Mouse (Mus musculus): ENCODE results near the gene Ntng1. TPM values are rescaled to one million over a fixed set of nuclear protein-coding genes. Genes with fewer than 3 reads are reported as not detected.

Ntng1 gene
- polyA plus RNA-seq, 1 experiment: 0.09 TPM

GRCm38 (mm10) chr3:109846660-109847059 lies 297.2 kb downstream of the Ntng1 start:
- Histone ChIP-seq H3K4me1 (ENCODE audit: control insufficient read depth, insufficient read depth, insufficient read length, low read length) (no peaks in the 10 kb centered on the region), H3K27ac (ENCODE audit: insufficient read depth, low read depth, low read length) (no peak overlapping the region), H3K4me3 (ENCODE audit: low read depth, low read length) (no peak overlapping the region), H3K27me3 (ENCODE audit: control insufficient read depth, insufficient read depth, low read length) (no peaks in the 10 kb centered on the region), H3K36me3 (ENCODE audit: control insufficient read depth, insufficient read depth, low read length) (no peaks in the 10 kb centered on the region)
- WGBS: 78% methylated on average over 4 of the region's 4 CpGs
- no peak for TF ChIP-seq CTCF (IDR thresholded peaks at IDR 0.05; ENCODE audit: extremely low read depth, insufficient read length, insufficient replicate concordance, low read depth, low read length)
- no peak for TF ChIP-seq POLR2A (IDR thresholded peaks at IDR 0.05; ENCODE audit: low read depth, low read length)

GRCm38 (mm10) chr3:109825806-109826205 lies 318.0 kb downstream of the Ntng1 start:
- H3K27me3 ChIP-seq (ENCODE audit: control insufficient read depth, insufficient read depth, low read length): no peaks in the 10 kb centered on the region
- no peaks in the 10 kb centered on the region for H3K36me3 ChIP-seq (ENCODE audit: control insufficient read depth, insufficient read depth, low read length)
- no peaks in the 10 kb centered on the region for H3K4me1 ChIP-seq (ENCODE audit: control insufficient read depth, insufficient read depth, insufficient read length, low read length)
- WGBS: 86% methylated on average over 1 of the region's 1 CpGs
- no peak overlapping the region for H3K27ac ChIP-seq (ENCODE audit: insufficient read depth, low read depth, low read length)
- no peak for TF ChIP-seq CTCF (IDR thresholded peaks at IDR 0.05; ENCODE audit: extremely low read depth, insufficient read length, insufficient replicate concordance, low read depth, low read length)
- no peak for TF ChIP-seq POLR2A (IDR thresholded peaks at IDR 0.05; ENCODE audit: low read depth, low read length)
- H3K4me3 ChIP-seq (ENCODE audit: low read depth, low read length): no peak overlapping the region

GRCm38 (mm10) chr3:109822803-109823474 lies 320.9 kb downstream of the Ntng1 start:
- 69% methylated on average over 2 of the region's 2 CpGs for WGBS
- no peaks in the 10 kb centered on the region for H3K27me3 ChIP-seq (ENCODE audit: control insufficient read depth, insufficient read depth, low read length)
- no peak overlapping the region for H3K4me3 ChIP-seq (ENCODE audit: low read depth, low read length)
- no peak overlapping the region for H3K27ac ChIP-seq (ENCODE audit: insufficient read depth, low read depth, low read length)
- H3K36me3 ChIP-seq (ENCODE audit: control insufficient read depth, insufficient read depth, low read length): no peaks in the 10 kb centered on the region
- no peaks in the 10 kb centered on the region for H3K4me1 ChIP-seq (ENCODE audit: control insufficient read depth, insufficient read depth, insufficient read length, low read length)
- TF ChIP-seq POLR2A (IDR thresholded peaks at IDR 0.05; ENCODE audit: low read depth, low read length) (no peak), CTCF (IDR thresholded peaks at IDR 0.05; ENCODE audit: extremely low read depth, insufficient read length, insufficient replicate concordance, low read depth, low read length) (no peak)

GRCm38 (mm10) chr3:109818821-109819685 lies 324.8 kb downstream of the Ntng1 start:
- Histone ChIP-seq H3K36me3 (ENCODE audit: control insufficient read depth, insufficient read depth, low read length) (no peaks in the 10 kb centered on the region), H3K27ac (ENCODE audit: insufficient read depth, low read depth, low read length) (no peak overlapping the region), H3K27me3 (ENCODE audit: control insufficient read depth, insufficient read depth, low read length) (no peaks in the 10 kb centered on the region), H3K4me1 (ENCODE audit: control insufficient read depth, insufficient read depth, insufficient read length, low read length) (no peaks in the 10 kb centered on the region), H3K4me3 (ENCODE audit: low read depth, low read length) (no peak overlapping the region)
- TF ChIP-seq CTCF (IDR thresholded peaks at IDR 0.05; ENCODE audit: extremely low read depth, insufficient read length, insufficient replicate concordance, low read depth, low read length) (no peak), POLR2A (IDR thresholded peaks at IDR 0.05; ENCODE audit: low read depth, low read length) (no peak)
- 71% methylated on average over 2 of the region's 2 CpGs for WGBS

GRCm38 (mm10) chr3:109809065-109809464 lies 334.7 kb downstream of the Ntng1 start:
- Histone ChIP-seq H3K4me3 (ENCODE audit: low read depth, low read length) (no peak overlapping the region), H3K27ac (ENCODE audit: insufficient read depth, low read depth, low read length) (no peak overlapping the region), H3K36me3 (ENCODE audit: control insufficient read depth, insufficient read depth, low read length) (no peaks in the 10 kb centered on the region), H3K4me1 (ENCODE audit: control insufficient read depth, insufficient read depth, insufficient read length, low read length) (no peaks in the 10 kb centered on the region), H3K27me3 (ENCODE audit: control insufficient read depth, insufficient read depth, low read length) (no peaks in the 10 kb centered on the region)
- no peak for TF ChIP-seq CTCF (IDR thresholded peaks at IDR 0.05; ENCODE audit: extremely low read depth, insufficient read length, insufficient replicate concordance, low read depth, low read length)
- TF ChIP-seq POLR2A (IDR thresholded peaks at IDR 0.05; ENCODE audit: low read depth, low read length): no peak
- 92% methylated on average over 1 of the region's 1 CpGs for WGBS

- Histone ChIP-seq H3K27ac (ENCODE audit: insufficient read depth, low read depth, low read length) (no peak overlapping the region), H3K36me3 (ENCODE audit: control insufficient read depth, insufficient read depth, low read length) (no peaks in the 10 kb centered on the region), H3K27me3 (ENCODE audit: control insufficient read depth, insufficient read depth, low read length) (no peaks in the 10 kb centered on the region), H3K4me3 (ENCODE audit: low read depth, low read length) (no peak overlapping the region), H3K4me1 (ENCODE audit: control insufficient read depth, insufficient read depth, insufficient read length, low read length) (no peaks in the 10 kb centered on the region)
- TF ChIP-seq POLR2A (IDR thresholded peaks at IDR 0.05; ENCODE audit: low read depth, low read length) (no peak), CTCF (IDR thresholded peaks at IDR 0.05; ENCODE audit: extremely low read depth, insufficient read length, insufficient replicate concordance, low read depth, low read length) (no peak)
- 76% methylated on average over 6 of the region's 6 CpGs for WGBS
Observed at GRCm38 (mm10) chr3:109807211-109807934, 336.4 kb downstream of the Ntng1 start.

Data from small intestine, adult 2 months (tissue).